Mouse (Mus musculus) heart, embryonic 14.5 days (tissue): ENCODE results near the gene Clybl. TPM values are rescaled to one million over a fixed set of nuclear protein-coding genes. Genes with fewer than 3 reads are reported as not detected.

Experiments used
- ATAC-seq: fragments of 200-750 bp; cut with Nextera tagmentation; 2 replicates; pipeline ENCODE4 v1.8.0; 2017; ENCODE audit warnings: low read depth, moderate TSS enrichment; ENCODE audit not compliant: insufficient number of reproducible peaks, insufficient read depth, low FRiP score
- H3K27ac ChIP-seq, 2 experiments: fragments of 200-500 bp in 1 of 2; fragments of 300-500 bp in 1 of 2; sonication (generic) in 1 of 2; replicated peaks in 1 of 2; 2 replicates each; pipeline ENCODE4 v1.5.1; 2012 to 2014; ENCODE audit warnings: low read depth in 2 of 2, low read length in 2 of 2, control low read depth in 1 of 2, mild to moderate bottlenecking in 1 of 2, mixed read lengths in 1 of 2; ENCODE audit not compliant: control insufficient read depth in 1 of 2, insufficient read depth in 1 of 2
- H3K27me3 ChIP-seq: fragments of 300-500 bp; sonication (generic); 2 replicates; pipeline ENCODE4 v1.6.1; 2014; ENCODE audit warnings: mild to moderate bottlenecking, low read length, control low read depth; ENCODE audit not compliant: control insufficient read depth, insufficient read depth
- H3K36me3 ChIP-seq: fragments of 300-500 bp; sonication (generic); 2 replicates; pipeline ENCODE4 v1.6.1; 2014; ENCODE audit warnings: mild to moderate bottlenecking, control low read depth, low read length, mixed read lengths; ENCODE audit not compliant: control insufficient read depth, insufficient read depth
- H3K4me1 ChIP-seq, 2 experiments: fragments of 200-500 bp in 1 of 2; fragments of 300-500 bp in 1 of 2; sonication (generic) in 1 of 2; 2 replicates each; pipeline ENCODE4 v1.6.1; 2012 to 2014; ENCODE audit warnings: low read length in 2 of 2, control low read depth in 1 of 2, mixed read lengths in 1 of 2; ENCODE audit not compliant: control insufficient read depth in 2 of 2, insufficient read depth in 2 of 2
- H3K4me2 ChIP-seq: fragments of 300-500 bp; sonication (generic); 2 replicates; pipeline ENCODE4 v1.6.1; 2014; ENCODE audit warnings: mild to moderate bottlenecking, low read length
- H3K4me3 ChIP-seq, 2 experiments: fragments of 200-500 bp in 1 of 2; fragments of 300-500 bp in 1 of 2; sonication (generic) in 1 of 2; 2 replicates each; pipeline ENCODE4 v1.5.1; 2012 to 2014; ENCODE audit warnings: low read length in 2 of 2, mild to moderate bottlenecking in 2 of 2, control low read depth in 1 of 2, low read depth in 1 of 2, moderate library complexity in 1 of 2; ENCODE audit not compliant: control insufficient read depth in 1 of 2, insufficient read depth in 1 of 2
- H3K9ac ChIP-seq: fragments of 300-500 bp; sonication (generic); 2 replicates; pipeline ENCODE4 v1.6.1; 2014; ENCODE audit warnings: mild to moderate bottlenecking, low read length
- H3K9me3 ChIP-seq: fragments of 300-500 bp; sonication (generic); 2 replicates; pipeline ENCODE4 v1.6.1; 2016; ENCODE audit warnings: low read length, control low read depth; ENCODE audit not compliant: control insufficient read depth
- WGBS: fragments of 180-500 bp; shearing (Covaris S2); extraction: QIAGEN DNeasy Blood & Tissue Kit; methylation state at CpG from one replicate; pipeline ENCODE4 v1.1.7; 2014; 5-methylcytosine and 5-hydroxymethylcytosine counted together
- polyA plus RNA-seq: library from polyadenylated mRNA; unstranded; fragments of >200 nt; fragmentation: Nextera tagmentation; extraction: Ambion mirVana; gene quantifications from 2 replicates; pipeline ENCODE4 v1.2.1, GENCODE M21; 2014

Gene Clybl
- polyA plus RNA-seq, 1 experiment from 2014 or later = 100 TPM

GRCm38 (mm10) chr14:122404596-122405154, 223.2 kb downstream of the Clybl start:
- 78% methylated on average over 7 of the region's 7 CpGs for WGBS
- ATAC-seq = no peak
- Histone ChIP-seq H3K36me3 (no peaks in the 10 kb centered on the region), H3K27me3 (peaks cover 55% of the 10 kb centered on the region), H3K4me1 (peaks cover 3 to 12% of the 10 kb centered on the region in 2 experiments; a peak in 3 of 4 replicates), H3K27ac (no peak overlapping the region), H3K4me3 (no peak overlapping the region), H3K4me2 (no peak overlapping the region), H3K9me3 (no peaks in the 10 kb centered on the region), H3K9ac (no peak overlapping the region)

DNA sequence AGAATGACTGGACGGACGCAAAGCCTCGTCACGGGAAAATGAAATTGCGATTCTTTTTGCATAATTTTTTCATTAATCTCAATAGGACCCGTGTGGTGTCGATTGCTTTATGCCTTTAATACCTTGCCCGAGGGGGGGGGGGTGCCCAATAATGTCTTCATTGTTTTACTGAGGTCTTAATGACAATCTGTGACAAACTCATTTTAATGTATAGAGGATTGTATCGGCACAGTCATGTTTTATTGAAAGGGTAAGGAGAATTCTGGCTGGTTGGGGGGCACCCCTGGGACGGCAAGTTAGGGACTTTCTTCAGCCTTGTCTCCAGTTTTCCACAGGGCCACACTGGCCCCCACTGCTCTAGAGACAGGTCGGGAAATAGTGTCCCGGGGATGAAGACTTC, 223.7 kb downstream of the Clybl start:
- Histone ChIP-seq H3K36me3 (no peaks in the 10 kb centered on the region), H3K9me3 (no peaks in the 10 kb centered on the region), H3K27ac (no peak overlapping the region), H3K4me3 (no peak overlapping the region), H3K27me3 (peaks cover 59% of the 10 kb centered on the region), H3K4me2 (no peak overlapping the region), H3K9ac (no peak overlapping the region), H3K4me1 (peaks cover 3 to 12% of the 10 kb centered on the region in 2 experiments; a peak in 3 of 4 replicates)
- no peak for ATAC-seq
- 70% methylated on average over 12 of the region's 12 CpGs for WGBS

DNA sequence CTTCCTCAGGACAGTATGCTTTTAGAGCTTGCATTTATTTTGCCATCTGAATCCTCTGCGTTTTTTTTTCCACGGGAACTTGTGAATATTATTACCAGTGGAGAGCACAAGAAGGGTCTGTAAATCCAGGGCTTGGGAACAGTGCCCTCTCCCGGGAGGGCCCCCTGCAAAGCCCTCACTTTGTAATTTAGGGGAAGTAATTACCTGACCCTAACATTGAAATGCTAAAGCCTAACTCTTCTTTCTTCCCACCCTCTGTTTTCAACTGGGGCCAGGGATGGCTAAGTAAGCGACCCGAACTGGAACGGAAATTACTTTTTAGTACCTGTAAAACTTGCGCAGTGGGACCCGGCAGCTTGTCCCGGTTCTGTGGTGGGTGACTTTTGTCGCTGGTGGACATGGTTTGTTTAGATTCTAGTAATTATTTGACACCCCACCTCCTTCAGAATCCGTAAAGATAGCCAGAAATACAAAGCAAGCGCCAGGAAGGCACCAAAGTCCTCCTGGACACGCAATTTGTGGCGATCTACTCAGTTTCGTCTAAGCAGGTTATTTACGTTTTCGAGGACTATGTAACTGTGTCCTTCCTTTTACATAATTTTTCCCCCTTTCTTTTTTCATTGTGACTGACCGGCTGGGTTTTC, 224.5 kb downstream of the Clybl start:
- no peak for ATAC-seq
- no peak overlapping the region for H3K27ac ChIP-seq
- H3K36me3 ChIP-seq = no peaks in the 10 kb centered on the region
- H3K9me3 ChIP-seq = no peaks in the 10 kb centered on the region
- H3K27me3 ChIP-seq = peaks cover 59% of the 10 kb centered on the region
- H3K9ac ChIP-seq = peak overlapping the region; percentile 64
- peak overlapping the region; percentile 94 for H3K4me2 ChIP-seq
- H3K4me3 ChIP-seq = peak overlapping the region; percentile 33 to 44
- peaks cover 3 to 12% of the 10 kb centered on the region in 2 experiments; a peak in 3 of 4 replicates for H3K4me1 ChIP-seq
- 3% methylated on average over 18 of the region's 18 CpGs for WGBS

DNA sequence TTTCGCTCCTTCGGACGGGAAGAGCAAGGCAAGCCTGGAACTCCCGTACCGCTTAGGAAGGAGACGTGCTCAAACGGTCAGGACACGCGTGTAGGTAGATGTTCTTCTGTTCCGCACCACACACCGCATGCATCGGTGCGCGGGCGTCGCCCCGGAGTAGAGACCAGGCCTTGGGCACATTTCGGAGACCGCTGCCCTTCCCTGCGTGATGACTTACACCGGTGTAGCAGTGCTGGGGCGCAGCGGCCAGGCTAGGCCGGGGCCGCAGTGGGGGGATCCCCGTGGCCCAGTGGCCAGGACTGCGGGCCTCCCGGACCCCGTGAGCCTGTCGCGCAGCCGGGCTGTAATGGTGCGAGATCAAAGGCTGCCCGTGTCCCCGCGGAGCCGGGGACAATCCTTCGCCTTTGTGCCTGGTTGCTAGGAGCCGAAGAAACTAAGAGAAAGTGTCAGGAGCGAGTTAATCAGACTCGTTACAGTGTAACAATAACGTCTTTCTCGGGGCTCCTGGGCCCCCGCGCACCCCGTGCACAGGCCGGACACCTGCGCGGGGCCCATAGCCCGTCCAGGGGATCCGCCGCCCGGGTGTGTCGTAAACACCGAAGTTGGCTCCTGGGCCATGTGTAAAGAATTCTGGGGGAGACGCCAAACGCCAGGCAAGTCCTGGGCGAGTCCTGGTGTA, 225.2 kb downstream of the Clybl start:
- peaks cover 65% of the 10 kb centered on the region for H3K27me3 ChIP-seq

DNA sequence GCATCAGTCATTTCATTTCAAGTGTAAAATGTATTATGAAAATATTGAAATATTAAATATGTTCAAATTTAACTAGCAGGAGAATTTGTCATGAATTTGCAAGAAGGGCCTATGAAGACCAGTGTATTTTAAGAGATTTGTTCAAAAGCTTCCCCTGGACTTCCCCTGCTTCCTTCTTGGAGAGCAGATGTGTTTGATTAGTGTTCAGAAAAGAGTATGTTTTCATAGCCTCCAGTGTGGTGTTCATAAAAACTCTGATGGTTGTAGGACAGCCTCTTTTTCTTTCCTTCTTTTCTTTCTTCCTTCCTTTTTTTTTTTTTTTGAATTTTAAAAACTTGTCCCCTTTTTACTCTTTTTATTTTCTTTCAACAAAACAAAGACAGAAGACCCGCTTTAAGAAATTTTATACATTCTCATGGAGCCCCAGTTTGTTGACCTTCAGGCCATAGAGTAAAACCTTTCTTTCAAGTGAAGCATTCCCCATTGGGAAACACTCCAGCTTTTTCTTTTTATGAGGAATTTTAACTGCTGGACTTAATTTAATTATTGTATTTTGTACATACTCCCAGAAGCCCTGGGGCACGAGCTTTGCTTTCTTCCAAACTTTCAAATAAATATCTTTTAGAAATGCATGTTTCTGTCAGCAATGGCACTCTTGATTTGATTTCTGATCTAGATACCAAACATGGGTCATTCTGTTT, 231.5 kb downstream of the Clybl start:
- H3K9me3 ChIP-seq = no peaks in the 10 kb centered on the region
- no peak overlapping the region for H3K9ac ChIP-seq
- no peak overlapping the region for H3K4me3 ChIP-seq
- H3K4me1 ChIP-seq = no peaks in the 10 kb centered on the region
- WGBS = 79% methylated on average over 2 of the region's 2 CpGs
- no peaks in the 10 kb centered on the region for H3K36me3 ChIP-seq
- no peak overlapping the region for H3K27ac ChIP-seq
- ATAC-seq = no peak
- peaks cover 27% of the 10 kb centered on the region for H3K27me3 ChIP-seq
- H3K4me2 ChIP-seq = no peak overlapping the region

More for the DNA sequence above, 225.2 kb downstream of the Clybl start:
- no peaks in the 10 kb centered on the region for H3K36me3 ChIP-seq
- H3K9ac ChIP-seq = peak overlapping the region; percentile 64
- 3% methylated on average over 51 of the region's 58 CpGs for WGBS
- H3K27ac ChIP-seq = no peak overlapping the region
- peaks cover 3 to 12% of the 10 kb centered on the region in 2 experiments; a peak in 3 of 4 replicates for H3K4me1 ChIP-seq
- no peaks in the 10 kb centered on the region for H3K9me3 ChIP-seq
- peak overlapping the region; percentile 94 for H3K4me2 ChIP-seq
- peak overlapping the region; percentile 33 to 44 for H3K4me3 ChIP-seq
- ATAC-seq = no peak

GRCm38 (mm10) chr14:122413542-122413928, 232.0 kb downstream of the Clybl start:
- H3K4me2 ChIP-seq = no peak overlapping the region
- no peaks in the 10 kb centered on the region for H3K36me3 ChIP-seq
- no peak overlapping the region for H3K27ac ChIP-seq
- H3K4me1 ChIP-seq = no peaks in the 10 kb centered on the region
- ATAC-seq = no peak
- WGBS = 87% methylated on average over 2 of the region's 2 CpGs
- no peak overlapping the region for H3K9ac ChIP-seq
- H3K4me3 ChIP-seq = no peak overlapping the region
- H3K9me3 ChIP-seq = no peaks in the 10 kb centered on the region
- peaks cover 21% of the 10 kb centered on the region for H3K27me3 ChIP-seq

GRCm38 (mm10) chr14:122414786-122415185, 233.3 kb downstream of the Clybl start:
- no peak overlapping the region for H3K27ac ChIP-seq
- 84% methylated on average over 2 of the region's 2 CpGs for WGBS
- ATAC-seq = no peak
- H3K9ac ChIP-seq = no peak overlapping the region
- H3K36me3 ChIP-seq = no peaks in the 10 kb centered on the region
- H3K27me3 ChIP-seq = peaks cover 11% of the 10 kb centered on the region
- no peaks in the 10 kb centered on the region for H3K9me3 ChIP-seq
- no peak overlapping the region for H3K4me2 ChIP-seq
- H3K4me3 ChIP-seq = no peak overlapping the region
- no peaks in the 10 kb centered on the region for H3K4me1 ChIP-seq
